Mouse (Mus musculus) embryonic facial prominence, embryonic 12.5 days (tissue): Measurements from ENCODE around the gene Paqr7. TPM values are rescaled to one million over a fixed set of nuclear protein-coding genes. Genes with fewer than 3 reads are reported as not detected.

Experiments used
- ATAC-seq: fragments of 200-750 bp; cut with Nextera tagmentation; 2 replicates; pipeline ENCODE4 v1.8.0; 2017; ENCODE audit not compliant: insufficient number of reproducible peaks, insufficient read depth, low FRiP score, low TSS enrichment
- H3K27ac ChIP-seq: fragments of 300-500 bp; sonication (generic); 2 replicates; pipeline ENCODE4 v1.5.1; 2016; ENCODE audit warnings: mild to moderate bottlenecking
- H3K27me3 ChIP-seq: fragments of 300-500 bp; sonication (generic); 2 replicates; pipeline ENCODE4 v1.6.1; 2016; ENCODE audit warnings: mild to moderate bottlenecking, moderate library complexity
- H3K36me3 ChIP-seq: fragments of 300-500 bp; sonication (generic); 2 replicates; pipeline ENCODE4 v1.6.1; 2016; ENCODE audit warnings: mild to moderate bottlenecking
- H3K4me1 ChIP-seq: fragments of 300-500 bp; sonication (generic); 2 replicates; pipeline ENCODE4 v1.6.1; 2016
- H3K4me2 ChIP-seq: fragments of 300-500 bp; sonication (generic); replicated peaks from 2 replicates; pipeline ENCODE4 v1.6.1; 2016; ENCODE audit warnings: mild to moderate bottlenecking, moderate library complexity
- H3K4me3 ChIP-seq: fragments of 300-500 bp; sonication (generic); 2 replicates; pipeline ENCODE4 v1.5.1; 2016; ENCODE audit warnings: mild to moderate bottlenecking
- H3K9ac ChIP-seq: fragments of 300-500 bp; sonication (generic); 2 replicates; pipeline ENCODE4 v1.6.1; 2016; ENCODE audit warnings: mild to moderate bottlenecking, moderate library complexity
- H3K9me3 ChIP-seq: fragments of 300-500 bp; sonication (generic); 2 replicates; pipeline ENCODE4 v1.6.1; 2016; ENCODE audit warnings: mild to moderate bottlenecking, moderate library complexity
- WGBS: fragments of 180-500 bp; shearing (Covaris S2); methylation state at CpG from one replicate; pipeline ENCODE4 v1.1.7; 2016; 5-methylcytosine and 5-hydroxymethylcytosine counted together
- polyA plus RNA-seq: library from polyadenylated mRNA; unstranded; fragments of >200 nt; fragmentation: Nextera tagmentation; extraction: Ambion mirVana; gene quantifications from 2 replicates; pipeline ENCODE4 v1.2.1, GENCODE M21; 2016

Paqr7 gene
- polyA plus RNA-seq, 1 experiment from 2014 or later: 3.4 TPM

- Histone ChIP-seq H3K27me3 (no peaks in the 10 kb centered on the region), H3K4me3 (no peak overlapping the region), H3K9me3 (no peaks in the 10 kb centered on the region), H3K9ac (no peak overlapping the region), H3K36me3 (peaks cover 56% of the 10 kb centered on the region), H3K27ac (no peak overlapping the region), H3K4me2 (no peak overlapping the region), H3K4me1 (no peaks in the 10 kb centered on the region)
- 91% methylated on average over 4 of the region's 4 CpGs for WGBS
- ATAC-seq: no peak
Measured at GRCm38 (mm10) chr4:134523447-134523846, 26.9 kb downstream of the Paqr7 start.

DNA sequence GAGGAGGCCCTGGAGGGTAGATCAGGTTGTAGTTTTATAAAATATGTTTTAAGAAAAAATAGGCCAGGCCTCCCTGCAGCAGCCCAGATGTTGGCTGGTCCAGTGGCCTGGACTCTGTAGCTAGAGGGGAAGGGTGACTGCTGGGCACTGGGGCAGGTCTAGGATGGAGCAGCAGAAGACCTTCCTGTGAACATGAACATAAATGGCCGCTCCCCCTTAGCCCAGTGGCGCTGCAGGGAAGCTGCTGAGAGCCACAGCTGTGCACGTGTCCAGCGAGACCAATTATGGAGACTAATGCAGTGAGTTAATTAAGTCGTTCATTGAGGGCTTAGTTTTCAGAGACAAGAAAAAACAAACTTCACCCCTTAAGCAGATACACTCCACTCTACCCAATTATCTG lies 29.3 kb downstream of the Paqr7 start:
- H3K4me2 ChIP-seq: no peak overlapping the region
- WGBS: 68% methylated on average over 5 of the region's 5 CpGs
- H3K27ac ChIP-seq: no peak overlapping the region
- H3K9me3 ChIP-seq: no peaks in the 10 kb centered on the region
- H3K4me3 ChIP-seq: no peak overlapping the region
- H3K27me3 ChIP-seq: no peaks in the 10 kb centered on the region
- no peaks in the 10 kb centered on the region for H3K4me1 ChIP-seq
- H3K36me3 ChIP-seq: peaks cover 79% of the 10 kb centered on the region
- no peak for ATAC-seq
- H3K9ac ChIP-seq: no peak overlapping the region

GRCm38 (mm10) chr4:134526220-134526619 lies 29.7 kb downstream of the Paqr7 start:
- no peak for ATAC-seq
- H3K4me1 ChIP-seq: no peaks in the 10 kb centered on the region
- no peak overlapping the region for H3K27ac ChIP-seq
- H3K4me3 ChIP-seq: no peak overlapping the region
- no peaks in the 10 kb centered on the region for H3K9me3 ChIP-seq
- no peaks in the 10 kb centered on the region for H3K27me3 ChIP-seq
- peaks cover 80% of the 10 kb centered on the region for H3K36me3 ChIP-seq
- 78% methylated on average over 5 of the region's 5 CpGs for WGBS
- H3K9ac ChIP-seq: no peak overlapping the region
- no peak overlapping the region for H3K4me2 ChIP-seq

DNA sequence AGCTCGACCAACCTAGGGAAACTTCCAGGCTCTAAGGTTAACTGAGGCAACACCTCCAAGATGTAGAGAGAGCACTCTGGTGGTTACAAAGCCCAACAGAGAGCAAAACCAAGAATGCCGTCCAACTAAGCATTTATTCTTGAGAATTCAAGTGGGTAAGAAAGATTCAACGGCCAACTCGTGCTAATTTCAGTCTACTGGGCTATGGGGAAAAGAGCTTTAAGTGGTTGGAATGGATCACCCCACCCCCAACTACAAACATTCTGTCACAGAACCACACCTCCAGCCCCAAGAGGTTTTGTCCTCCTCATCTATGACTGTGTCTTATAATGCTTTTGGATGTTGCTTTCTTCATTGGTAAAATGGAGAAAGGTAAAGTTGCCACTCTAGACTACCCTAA lies 36.4 kb downstream of the Paqr7 start:
- ATAC-seq: no peak
- Histone ChIP-seq H3K4me2 (no peak overlapping the region), H3K36me3 (peaks cover 36% of the 10 kb centered on the region), H3K27me3 (no peaks in the 10 kb centered on the region), H3K9ac (no peak overlapping the region), H3K4me1 (peaks cover 16% of the 10 kb centered on the region), H3K4me3 (no peak overlapping the region), H3K9me3 (no peaks in the 10 kb centered on the region), H3K27ac (no peak overlapping the region)
- WGBS: 81% methylated on average over 4 of the region's 4 CpGs

DNA sequence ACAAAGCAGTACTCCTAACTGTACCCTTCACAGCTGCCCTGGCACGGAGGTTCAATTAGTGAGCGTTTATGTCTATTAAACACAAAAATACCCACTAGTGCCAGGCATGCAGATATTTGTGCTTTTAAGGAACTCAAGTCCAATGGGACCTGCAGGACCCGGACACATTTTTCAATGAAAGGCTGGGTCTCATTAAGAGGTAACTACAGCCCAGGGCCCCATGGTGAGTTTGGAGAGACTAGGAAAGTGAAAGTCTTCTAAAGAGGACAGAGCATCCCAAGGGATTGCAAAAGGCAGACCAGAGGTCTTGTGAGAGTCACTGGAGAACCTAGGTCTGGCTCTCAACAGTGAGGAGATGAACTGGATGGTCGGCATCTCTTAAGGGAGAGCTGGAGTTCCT lies 36.9 kb downstream of the Paqr7 start:
- peak overlapping the region; percentile 94 for H3K4me2 ChIP-seq
- H3K36me3 ChIP-seq: peaks cover 35% of the 10 kb centered on the region
- H3K27me3 ChIP-seq: no peaks in the 10 kb centered on the region
- no peak overlapping the region for H3K9ac ChIP-seq
- H3K27ac ChIP-seq: no peak overlapping the region
- 80% methylated on average over 4 of the region's 4 CpGs for whole genome bisulfite sequencing
- peaks cover 16% of the 10 kb centered on the region for H3K4me1 ChIP-seq
- no peak overlapping the region for H3K4me3 ChIP-seq
- no peak for ATAC-seq
- H3K9me3 ChIP-seq: no peaks in the 10 kb centered on the region

GRCm38 (mm10) chr4:134534124-134534886 lies 37.8 kb downstream of the Paqr7 start:
- Histone ChIP-seq H3K4me1 (peaks cover 16% of the 10 kb centered on the region), H3K9me3 (no peaks in the 10 kb centered on the region), H3K4me3 (peak overlapping the region; percentile 95), H3K27me3 (no peaks in the 10 kb centered on the region), H3K4me2 (peak overlapping the region; percentile 94), H3K9ac (peak overlapping the region; percentile 91), H3K36me3 (peaks cover 35% of the 10 kb centered on the region), H3K27ac (peak overlapping the region; percentile 88)
- peak; percentile 18; the same call in 1 of the 2 replicates for ATAC-seq
- 2% methylated on average over 56 of the region's 57 CpGs for whole genome bisulfite sequencing

GRCm38 (mm10) chr4:134534932-134535786 lies 38.7 kb downstream of the Paqr7 start, which contains the start of gene Mtfr1l:
TSS of gene Mtfr1l (minus strand) at chr4:134535387.
- Histone ChIP-seq H3K9ac (peak within 1 kb of the TSS; percentile 91), H3K36me3 (peaks cover 34% of the 10 kb centered on the region), H3K4me3 (peak within 1 kb of the TSS; percentile 95), H3K27ac (peak within 1 kb of the TSS; percentile 88), H3K4me2 (peak within 1 kb of the TSS; percentile 94), H3K27me3 (no peaks in the 10 kb centered on the region), H3K4me1 (peaks cover 16% of the 10 kb centered on the region), H3K9me3 (no peaks in the 10 kb centered on the region)
- under 1% methylated on average over 71 of the region's 71 CpGs for WGBS
- peak; percentile 97 for ATAC-seq

DNA sequence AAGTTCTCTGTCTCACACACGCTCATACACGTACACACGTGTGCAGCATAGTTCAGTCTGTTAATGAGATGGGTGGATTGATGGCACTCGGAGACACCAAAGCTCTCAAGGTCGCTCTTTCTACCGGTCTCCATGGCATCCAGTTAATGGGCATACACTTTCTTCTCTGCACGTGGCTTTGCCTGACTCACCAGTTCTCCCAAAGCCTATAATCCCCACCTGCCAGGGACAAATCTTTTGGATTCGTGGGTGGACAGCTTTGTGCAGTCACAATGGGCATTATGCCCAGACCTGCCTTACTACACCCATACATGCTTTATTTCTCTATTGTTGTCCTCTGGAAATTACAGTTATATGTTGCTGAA lies 39.3 kb downstream of the Paqr7 start:
- peak overlapping the region; percentile 95 for H3K4me3 ChIP-seq
- H3K27ac ChIP-seq: peak overlapping the region; percentile 36; the same call in 1 of the 2 replicates
- peaks cover 16% of the 10 kb centered on the region for H3K4me1 ChIP-seq
- no peaks in the 10 kb centered on the region for H3K27me3 ChIP-seq
- no peaks in the 10 kb centered on the region for H3K9me3 ChIP-seq
- H3K4me2 ChIP-seq: peak overlapping the region; percentile 94
- WGBS: 17% methylated on average over 8 of the region's 8 CpGs
- H3K9ac ChIP-seq: peak overlapping the region; percentile 41
- ATAC-seq: 0 out of 2 replicates have a peak, but pooled peaks have one; percentile 10
- peaks cover 35% of the 10 kb centered on the region for H3K36me3 ChIP-seq

DNA sequence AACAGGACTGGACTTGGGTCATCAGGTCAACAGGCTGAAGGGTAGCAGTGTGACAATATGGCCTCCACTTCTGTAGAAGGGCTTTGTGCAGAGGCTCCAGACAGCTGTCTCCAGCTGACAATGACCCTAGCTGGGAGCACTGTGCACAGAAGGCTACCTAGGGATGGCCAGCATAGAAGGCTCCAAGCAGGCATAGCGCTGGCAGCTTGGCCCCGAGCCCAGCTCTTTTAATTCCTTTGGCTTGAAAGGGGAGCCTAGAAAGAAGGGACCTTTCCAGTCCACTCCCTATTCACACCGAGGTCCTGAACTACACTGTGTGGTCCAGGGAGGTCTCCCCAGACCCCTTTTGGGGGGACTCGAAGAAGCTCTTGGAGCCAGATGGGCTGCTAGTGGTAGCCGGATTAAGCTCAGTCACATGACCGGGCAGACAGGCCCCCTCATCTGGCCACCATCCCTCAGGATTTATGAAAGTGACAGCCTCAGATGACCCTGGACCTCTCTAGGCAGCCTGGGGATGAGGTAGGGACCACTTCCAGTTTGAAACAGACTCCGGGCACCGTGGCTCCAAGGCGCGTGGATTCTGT lies 42.6 kb downstream of the Paqr7 start:
- no peak overlapping the region for H3K9ac ChIP-seq
- 90% methylated on average over 10 of the region's 10 CpGs for whole genome bisulfite sequencing
- no peak for ATAC-seq
- H3K27me3 ChIP-seq: no peaks in the 10 kb centered on the region
- peaks cover 8% of the 10 kb centered on the region for H3K4me1 ChIP-seq
- H3K4me3 ChIP-seq: no peak overlapping the region
- no peaks in the 10 kb centered on the region for H3K9me3 ChIP-seq
- no peak overlapping the region for H3K27ac ChIP-seq
- no peak overlapping the region for H3K4me2 ChIP-seq
- peaks cover 52% of the 10 kb centered on the region for H3K36me3 ChIP-seq

DNA sequence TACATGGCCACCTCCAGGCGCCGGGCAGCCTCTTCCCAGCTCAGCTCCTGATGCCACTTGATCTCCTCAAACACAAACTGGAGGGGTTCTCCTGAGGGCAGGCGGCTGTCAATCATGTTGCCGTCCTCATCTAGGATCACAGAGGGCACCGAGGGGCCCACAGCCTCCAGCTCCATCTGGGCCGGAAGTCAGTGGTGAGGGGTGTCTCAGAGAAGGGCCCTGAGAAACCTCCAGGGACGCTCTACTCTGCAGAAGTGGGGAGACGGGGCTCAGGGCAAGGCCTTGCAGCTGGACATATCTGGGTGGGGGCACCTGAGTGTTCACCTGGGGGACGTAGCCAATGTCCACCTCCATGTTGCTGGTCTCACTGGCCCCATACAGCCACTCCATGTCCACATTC lies 46.2 kb downstream of the Paqr7 start:
- Histone ChIP-seq H3K9ac (no peak overlapping the region; the same call in 1 of the 2 replicates), H3K27me3 (no peaks in the 10 kb centered on the region), H3K4me1 (peaks cover 8% of the 10 kb centered on the region; the same call in 1 of the 2 replicates), H3K4me3 (no peak overlapping the region), H3K36me3 (peaks cover 86% of the 10 kb centered on the region), H3K9me3 (no peaks in the 10 kb centered on the region), H3K27ac (no peak overlapping the region), H3K4me2 (no peak overlapping the region)
- ATAC-seq: no peak
- WGBS: 93% methylated on average over 9 of the region's 9 CpGs

DNA sequence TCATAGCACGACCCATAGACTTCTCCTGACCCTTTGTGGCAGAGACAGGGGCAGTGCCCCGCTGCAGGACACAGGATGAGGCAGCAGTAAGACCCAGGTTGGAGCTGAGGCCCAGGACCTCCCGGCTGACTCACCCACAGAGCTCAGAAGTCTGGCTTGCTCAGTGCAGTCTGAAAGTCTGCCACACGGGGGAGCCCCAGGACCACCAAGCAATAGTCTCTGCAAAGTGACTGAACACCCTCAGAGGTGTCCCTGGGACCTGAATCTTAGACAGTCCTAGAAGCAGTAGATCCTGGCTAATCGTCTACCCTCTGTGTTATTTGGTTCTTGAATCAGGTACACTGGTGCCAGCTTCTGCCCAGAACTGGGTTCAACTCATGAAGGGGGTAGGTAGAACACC lies 46.8 kb downstream of the Paqr7 start:
- WGBS: 5% methylated on average over 5 of the region's 5 CpGs
- H3K4me3 ChIP-seq: no peak overlapping the region
- no peak overlapping the region for H3K4me2 ChIP-seq
- H3K27me3 ChIP-seq: no peaks in the 10 kb centered on the region
- ATAC-seq: peak; percentile 9; the same call in 1 of the 2 replicates
- H3K9me3 ChIP-seq: no peaks in the 10 kb centered on the region
- H3K36me3 ChIP-seq: peaks cover 86% of the 10 kb centered on the region
- H3K27ac ChIP-seq: no peak overlapping the region
- peaks cover 9% of the 10 kb centered on the region; the same call in 1 of the 2 replicates for H3K4me1 ChIP-seq
- H3K9ac ChIP-seq: no peak overlapping the region; the same call in 1 of the 2 replicates
